Mouse (Mus musculus): ENCODE measurements around the gene Plet1.
A peak's percentile ranks its signal among the peaks of the same experiment; 100 is the strongest.

- peak; percentile 49; the same call in 1 of the 2 replicates for TF ChIP-seq CTCF (IDR thresholded peaks at IDR 0.05; ENCODE audit: low read depth, low read length)
- no peak for TF ChIP-seq POLR2A (IDR thresholded peaks at IDR 0.05; ENCODE audit: borderline replicate concordance, low read depth, low read length)
These were observed 31.7 kb upstream of the Plet1 start for GRCm38 (mm10) chr9:50462494-50463204.
